Mouse (Mus musculus): Measurements from ENCODE around the gene C1qc. TPM values are rescaled to one million over a fixed set of nuclear protein-coding genes. Genes with fewer than 3 reads are reported as not detected.

The C1qc gene
- polyA plus RNA-seq (2015; fragmentation: Nextera tagmentation; extraction: Ambion mirVana) = 34.8 and 47.1 TPM in 2 replicates

DNA sequence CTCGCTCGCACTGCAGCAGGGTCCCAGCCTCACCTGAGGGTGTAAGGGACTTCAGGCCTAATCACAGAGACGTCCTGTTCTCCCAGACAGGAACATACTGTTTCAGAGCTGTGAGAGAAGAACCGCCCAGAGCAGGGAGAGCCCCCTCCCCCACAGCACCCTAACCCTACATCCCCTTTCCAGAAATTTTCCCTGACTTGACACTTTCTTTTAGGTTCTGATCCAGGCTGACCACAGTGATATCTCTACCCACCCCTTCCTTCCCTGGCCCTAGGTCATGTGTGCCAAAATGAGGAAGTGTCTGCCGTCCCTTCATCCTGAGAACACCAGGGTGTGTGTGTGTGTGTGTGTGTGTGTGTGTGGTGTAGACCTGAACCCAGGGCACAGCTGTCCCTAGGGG lies at the start of gene C1qc:
Gene C1qc (minus strand): TSS at position 255 of the 400 bp plus-strand sequence.
- no peak within 1 kb of the TSS for H3K4me3 ChIP-seq
- no peak within 1 kb of the TSS for H3K9ac ChIP-seq
- no peaks in the 10 kb centered on the region for H3K36me3 ChIP-seq
- peaks cover 8% of the 10 kb centered on the region; the same call in 1 of the 2 replicates for H3K4me1 ChIP-seq
- no peak within 1 kb of the TSS for H3K27ac ChIP-seq
- H3K9me3 ChIP-seq = no peaks in the 10 kb centered on the region
- ATAC-seq (ENCODE audit: insufficient number of reproducible peaks, low FRiP score, low TSS enrichment, low read depth) = no peak
- WGBS = 57% methylated on average over 5 of the region's 5 CpGs
- H3K27me3 ChIP-seq = peaks cover 48% of the 10 kb centered on the region
- no peak within 1 kb of the TSS for H3K4me2 ChIP-seq

- Histone ChIP-seq H3K27me3 (peaks cover 25% of the 10 kb centered on the region), H3K4me1 (peaks cover 16% of the 10 kb centered on the region; the same call in 1 of the 2 replicates), H3K27ac (no peak overlapping the region), H3K9ac (no peak overlapping the region), H3K4me3 (no peak overlapping the region), H3K9me3 (no peaks in the 10 kb centered on the region), H3K4me2 (no peak overlapping the region), H3K36me3 (no peaks in the 10 kb centered on the region)
- 84% methylated on average over 5 of the region's 5 CpGs for WGBS
- ATAC-seq (ENCODE audit: insufficient number of reproducible peaks, low FRiP score, low TSS enrichment, low read depth) = no peak
Measured at GRCm38 (mm10) chr4:136937935-136938334, 45.1 kb upstream of the C1qc start.

GRCm38 (mm10) chr4:136937344-136937743 lies 44.5 kb upstream of the C1qc start:
- 77% methylated on average over 4 of the region's 4 CpGs for WGBS
- peaks cover 19% of the 10 kb centered on the region for H3K27me3 ChIP-seq

DNA sequence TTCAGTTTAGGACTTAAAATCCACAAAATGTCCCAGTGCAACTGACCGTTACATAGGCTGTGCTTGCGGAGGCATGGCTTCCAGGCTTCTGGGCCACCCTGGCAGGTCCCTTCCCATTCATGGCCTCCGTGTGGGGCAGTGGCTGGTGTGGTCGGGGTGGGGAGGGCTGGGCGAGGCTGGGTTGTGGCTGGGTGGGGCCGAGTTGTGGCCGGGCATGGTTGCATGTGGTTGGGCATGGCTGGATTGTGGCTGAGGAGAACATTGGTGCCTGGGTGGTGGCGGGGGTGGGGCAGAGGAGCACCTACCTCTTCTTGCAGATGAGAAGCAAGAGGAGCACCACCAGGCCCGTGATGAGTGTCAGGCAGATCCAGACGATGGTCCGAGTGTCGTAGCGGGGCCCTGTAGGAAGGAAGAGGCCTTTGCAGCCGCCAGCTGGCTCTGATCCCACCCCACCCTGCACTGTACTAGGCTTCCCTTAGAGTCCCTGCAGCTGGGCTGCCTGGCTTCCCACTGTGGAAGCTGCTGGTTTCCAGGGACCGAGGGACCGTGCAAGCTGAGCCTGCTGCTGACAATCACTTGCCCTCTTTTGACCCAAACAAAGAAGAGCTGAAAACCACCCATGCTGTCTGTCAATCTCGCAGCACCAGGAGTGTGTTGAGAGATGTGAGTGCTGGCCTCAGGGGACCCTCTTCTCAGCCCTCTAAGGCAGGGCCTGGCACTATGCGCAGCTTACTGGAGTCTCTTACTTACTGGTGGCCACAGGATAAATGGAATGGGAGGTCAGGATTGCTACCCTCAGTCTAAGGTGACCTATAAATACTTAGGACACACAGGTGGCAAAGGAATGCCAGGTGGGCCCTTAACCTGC lies 42.1 kb upstream of the C1qc start:
- Histone ChIP-seq H3K4me3 (no peak overlapping the region), H3K36me3 (no peaks in the 10 kb centered on the region), H3K27me3 (peaks cover 10% of the 10 kb centered on the region; the same call in 1 of the 2 replicates), H3K9ac (no peak overlapping the region), H3K4me2 (no peak overlapping the region), H3K4me1 (peaks cover 10% of the 10 kb centered on the region; the same call in 1 of the 2 replicates), H3K27ac (no peak overlapping the region), H3K9me3 (no peaks in the 10 kb centered on the region)
- WGBS = 56% methylated on average over 18 of the region's 18 CpGs
- ATAC-seq (ENCODE audit: insufficient number of reproducible peaks, low FRiP score, low TSS enrichment, low read depth) = no peak; the same call in 1 of the 2 replicates

More at GRCm38 (mm10) chr4:136937344-136937743, 44.5 kb upstream of the C1qc start:
- ATAC-seq (ENCODE audit: insufficient number of reproducible peaks, low FRiP score, low TSS enrichment, low read depth) = no peak
- H3K9ac ChIP-seq = no peak overlapping the region
- H3K9me3 ChIP-seq = no peaks in the 10 kb centered on the region
- no peak overlapping the region for H3K27ac ChIP-seq
- H3K4me2 ChIP-seq = no peak overlapping the region
- no peak overlapping the region for H3K4me3 ChIP-seq
- H3K36me3 ChIP-seq = no peaks in the 10 kb centered on the region
- peaks cover 10% of the 10 kb centered on the region; the same call in 1 of the 2 replicates for H3K4me1 ChIP-seq

DNA sequence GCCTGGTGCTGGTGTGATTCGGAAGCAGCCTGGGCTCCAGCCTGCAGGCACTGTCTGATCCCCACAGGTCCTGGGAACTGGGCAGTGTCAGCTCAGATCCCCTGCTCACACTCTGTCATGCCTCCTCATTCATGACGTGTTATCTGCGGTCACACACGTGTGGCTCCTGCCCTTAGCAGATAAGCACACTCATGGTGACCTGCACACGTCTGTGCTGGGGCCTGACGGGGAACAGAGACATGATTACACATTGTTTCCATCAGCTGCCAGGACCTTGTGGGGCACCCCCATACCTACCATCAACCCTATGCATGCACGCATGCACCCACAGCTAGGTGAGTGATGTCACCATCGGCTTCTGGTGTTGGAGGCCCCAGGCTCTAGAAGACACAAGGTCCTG lies 37.6 kb upstream of the C1qc start:
- Histone ChIP-seq H3K9me3 (no peaks in the 10 kb centered on the region), H3K4me1 (peaks cover 9% of the 10 kb centered on the region; the same call in 1 of the 2 replicates), H3K27me3 (peaks cover 32% of the 10 kb centered on the region), H3K4me3 (no peak overlapping the region), H3K27ac (no peak overlapping the region), H3K36me3 (no peaks in the 10 kb centered on the region), H3K4me2 (no peak overlapping the region), H3K9ac (no peak overlapping the region)
- ATAC-seq (ENCODE audit: insufficient number of reproducible peaks, low FRiP score, low TSS enrichment, low read depth) = no peak
- WGBS = 85% methylated on average over 8 of the region's 8 CpGs

GRCm38 (mm10) chr4:136928928-136929327 lies 36.1 kb upstream of the C1qc start:
- no peak for ATAC-seq (ENCODE audit: insufficient number of reproducible peaks, low FRiP score, low TSS enrichment, low read depth)

DNA sequence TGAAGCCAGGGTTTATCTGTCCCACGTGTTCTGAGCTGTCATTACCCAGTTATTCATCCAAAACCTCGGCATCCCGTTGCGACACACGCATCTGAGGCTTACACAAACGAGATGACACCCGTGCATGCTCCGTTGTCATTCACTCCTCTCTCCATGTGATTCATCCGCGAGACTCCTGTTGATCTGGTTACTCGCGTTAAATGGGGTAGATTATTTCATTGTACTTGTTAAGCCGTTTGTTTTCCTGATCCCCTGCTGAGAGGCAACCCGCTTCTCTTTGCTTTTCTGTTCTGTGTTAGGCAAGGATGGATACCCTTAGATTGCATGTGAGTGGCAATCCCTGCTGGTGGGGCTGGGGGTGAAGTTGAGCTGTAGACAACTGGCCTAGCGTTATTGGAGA lies 32.9 kb upstream of the C1qc start:
- no peak for ATAC-seq (ENCODE audit: insufficient number of reproducible peaks, low FRiP score, low TSS enrichment, low read depth)
- peaks cover 40% of the 10 kb centered on the region for H3K27me3 ChIP-seq
- H3K27ac ChIP-seq = no peak overlapping the region
- H3K4me1 ChIP-seq = no peaks in the 10 kb centered on the region
- 24% methylated on average over 15 of the region's 15 CpGs for WGBS
- no peak overlapping the region for H3K4me2 ChIP-seq
- no peaks in the 10 kb centered on the region for H3K9me3 ChIP-seq
- no peaks in the 10 kb centered on the region for H3K36me3 ChIP-seq
- no peak overlapping the region for H3K4me3 ChIP-seq
- no peak overlapping the region for H3K9ac ChIP-seq

More at GRCm38 (mm10) chr4:136928928-136929327, 36.1 kb upstream of the C1qc start:
- H3K4me1 ChIP-seq = no peaks in the 10 kb centered on the region
- H3K9me3 ChIP-seq = no peaks in the 10 kb centered on the region
- H3K4me3 ChIP-seq = no peak overlapping the region
- no peak overlapping the region for H3K4me2 ChIP-seq
- H3K9ac ChIP-seq = no peak overlapping the region
- 13% methylated on average over 5 of the region's 5 CpGs for WGBS
- no peaks in the 10 kb centered on the region for H3K36me3 ChIP-seq
- no peak overlapping the region for H3K27ac ChIP-seq
- peaks cover 41% of the 10 kb centered on the region for H3K27me3 ChIP-seq

DNA sequence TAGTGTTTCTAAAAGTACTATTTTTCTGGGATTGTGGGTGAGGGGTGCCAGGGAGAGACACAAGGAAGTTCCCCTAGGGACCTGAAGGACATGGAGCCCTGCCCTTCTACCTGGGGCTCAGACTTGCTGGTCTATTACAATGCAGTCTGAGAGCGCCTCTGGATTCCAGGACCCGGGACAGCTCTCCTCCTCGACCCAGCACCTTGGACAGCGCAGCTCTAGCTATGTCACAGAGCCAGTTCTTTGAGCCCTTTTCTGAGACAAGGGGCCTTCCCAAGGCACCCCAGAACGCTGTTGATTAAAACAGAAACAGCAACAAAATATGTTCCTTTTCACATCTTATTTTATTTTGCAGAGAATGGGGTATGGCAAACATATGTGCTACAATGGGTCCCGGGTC lies 31.7 kb upstream of the C1qc start:
- H3K27ac ChIP-seq = no peak overlapping the region
- no peak overlapping the region for H3K4me2 ChIP-seq
- H3K4me1 ChIP-seq = no peaks in the 10 kb centered on the region
- no peaks in the 10 kb centered on the region for H3K36me3 ChIP-seq
- ATAC-seq (ENCODE audit: insufficient number of reproducible peaks, low FRiP score, low TSS enrichment, low read depth) = no peak
- H3K4me3 ChIP-seq = no peak overlapping the region
- no peaks in the 10 kb centered on the region for H3K9me3 ChIP-seq
- peaks cover 31% of the 10 kb centered on the region for H3K27me3 ChIP-seq
- no peak overlapping the region for H3K9ac ChIP-seq
- WGBS = 3% methylated on average over 6 of the region's 6 CpGs

DNA sequence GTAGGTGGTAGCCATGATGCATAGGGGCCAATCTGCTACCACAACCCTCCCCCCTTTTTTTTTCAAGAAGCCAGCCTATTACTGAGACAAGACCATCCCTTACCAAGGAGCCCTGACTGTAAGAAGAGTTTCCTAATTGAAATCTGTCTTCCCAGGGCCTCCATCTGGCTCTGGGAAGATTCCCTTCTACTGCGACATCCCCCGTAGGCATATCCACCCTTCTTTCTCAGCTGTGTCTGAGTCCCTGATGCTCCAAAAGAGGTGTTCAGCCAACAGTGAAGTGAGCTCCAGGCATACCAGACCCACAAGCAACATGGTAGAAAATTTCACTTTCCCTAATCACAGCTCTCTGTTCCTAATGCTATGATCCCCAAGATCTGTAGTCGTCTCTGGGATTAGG lies 26.7 kb upstream of the C1qc start:
- Histone ChIP-seq H3K9me3 (no peaks in the 10 kb centered on the region), H3K4me3 (no peak overlapping the region), H3K9ac (no peak overlapping the region), H3K27me3 (peaks cover 19% of the 10 kb centered on the region; the same call in 1 of the 2 replicates), H3K27ac (no peak overlapping the region), H3K4me1 (no peaks in the 10 kb centered on the region), H3K36me3 (no peaks in the 10 kb centered on the region), H3K4me2 (no peak overlapping the region)
- WGBS = 81% methylated on average over 3 of the region's 3 CpGs
- no peak for ATAC-seq (ENCODE audit: insufficient number of reproducible peaks, low FRiP score, low TSS enrichment, low read depth)

DNA sequence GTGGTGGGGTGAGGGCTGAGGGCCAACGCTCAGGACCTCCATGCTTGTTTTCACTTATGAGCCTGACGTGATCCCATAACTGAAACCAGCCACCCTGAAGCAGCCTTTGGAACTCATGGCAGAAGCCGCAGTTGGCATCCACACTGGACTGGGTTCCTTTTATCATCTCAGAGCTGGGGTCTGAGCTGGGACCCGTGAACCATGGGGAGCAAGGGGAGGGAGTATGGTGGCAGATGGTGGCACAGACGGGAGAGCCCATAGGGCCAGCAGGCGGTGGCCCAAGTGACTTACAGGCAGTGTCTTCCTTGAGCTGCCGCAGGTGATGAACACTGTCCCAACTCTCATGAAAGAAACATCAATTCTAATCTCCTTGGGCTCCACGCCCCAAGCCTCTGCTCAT lies 26.0 kb upstream of the C1qc start:
- H3K27ac ChIP-seq = no peak overlapping the region
- WGBS = 83% methylated on average over 8 of the region's 8 CpGs
- no peaks in the 10 kb centered on the region for H3K9me3 ChIP-seq
- H3K36me3 ChIP-seq = no peaks in the 10 kb centered on the region
- ATAC-seq (ENCODE audit: insufficient number of reproducible peaks, low FRiP score, low TSS enrichment, low read depth) = no peak
- H3K4me1 ChIP-seq = no peaks in the 10 kb centered on the region
- H3K4me2 ChIP-seq = no peak overlapping the region
- H3K4me3 ChIP-seq = no peak overlapping the region
- H3K9ac ChIP-seq = no peak overlapping the region
- peaks cover 23% of the 10 kb centered on the region; the same call in 1 of the 2 replicates for H3K27me3 ChIP-seq

- H3K4me2 ChIP-seq = no peak overlapping the region
- no peak overlapping the region for H3K4me3 ChIP-seq
- no peak overlapping the region for H3K9ac ChIP-seq
- no peaks in the 10 kb centered on the region for H3K4me1 ChIP-seq
- WGBS = 31% methylated on average over 7 of the region's 7 CpGs
- no peaks in the 10 kb centered on the region for H3K36me3 ChIP-seq
- no peaks in the 10 kb centered on the region for H3K9me3 ChIP-seq
- H3K27ac ChIP-seq = no peak overlapping the region
- no peak for ATAC-seq (ENCODE audit: insufficient number of reproducible peaks, low FRiP score, low TSS enrichment, low read depth)
- H3K27me3 ChIP-seq = peaks cover 38% of the 10 kb centered on the region
Measured at GRCm38 (mm10) chr4:136917165-136917524, 24.3 kb upstream of the C1qc start.

- H3K4me3 ChIP-seq = no peak overlapping the region
- no peaks in the 10 kb centered on the region for H3K9me3 ChIP-seq
- no peaks in the 10 kb centered on the region for H3K4me1 ChIP-seq
- H3K9ac ChIP-seq = no peak overlapping the region
- ATAC-seq (ENCODE audit: insufficient number of reproducible peaks, low FRiP score, low TSS enrichment, low read depth) = no peak
- no peak overlapping the region for H3K4me2 ChIP-seq
- no peaks in the 10 kb centered on the region for H3K36me3 ChIP-seq
- 51% methylated on average over 20 of the region's 20 CpGs for WGBS
- no peak overlapping the region for H3K27ac ChIP-seq
- H3K27me3 ChIP-seq = peaks cover 44% of the 10 kb centered on the region
Measured at GRCm38 (mm10) chr4:136916359-136917164, 23.7 kb upstream of the C1qc start.
